ENCODE assay signal across 15 mouse cellular contexts in the genomic region with DNA sequence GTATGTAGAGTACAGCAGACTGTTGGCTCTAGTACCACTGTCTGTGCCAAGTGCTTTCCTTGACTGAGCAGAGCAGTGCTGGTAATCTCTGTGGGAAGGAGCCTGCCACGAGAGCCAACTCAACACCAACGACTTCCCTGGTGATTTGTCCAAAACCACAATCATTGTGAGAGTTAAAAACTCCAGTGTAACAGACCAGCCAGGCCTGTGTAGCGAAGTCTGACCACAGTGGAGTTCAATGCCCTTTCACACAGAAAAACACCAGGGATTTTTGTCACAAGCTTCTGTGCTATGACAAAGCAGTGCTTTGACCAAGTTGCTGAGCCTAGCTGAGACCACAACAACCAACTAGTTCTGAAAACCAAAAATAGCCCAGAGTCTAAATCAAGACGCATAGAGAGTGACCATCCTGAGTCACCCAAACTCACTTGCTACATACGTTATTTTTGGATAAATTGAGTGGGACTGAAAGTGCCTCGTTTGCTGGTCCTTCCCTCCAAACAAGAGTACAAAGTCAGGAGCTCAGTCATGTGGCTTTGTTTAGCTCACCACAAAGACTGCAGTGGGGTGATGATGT. TPM values are rescaled to one million over a fixed set of nuclear protein-coding genes. Genes with fewer than 3 reads are reported as not detected.
DNase-seq lines count a peak whose midpoint lies in the region; ATAC-seq and TF ChIP-seq lines count a peak whose summit lies in the region.
"Had no signal": no experiment of that assay in that cellular context is flagged by ENCODE, and none has a peak within 500 bp of the region (broad histone marks: within the 10 kb centered on the region; RNA-seq: fewer than 3 reads in every experiment).

No protein-coding gene starts in this region.

- H3K4me1 ChIP-seq in liver, adult 2 months (ENCODE audit: control insufficient read depth, insufficient read depth, low read length): peaks cover 5% of the 10 kb centered on the region
- H3K4me1 ChIP-seq in liver, embryonic 12.5 days: peaks cover 4% of the 10 kb centered on the region
- H3K4me1 ChIP-seq in hindbrain, embryonic 11.5 days (replicated peaks; ENCODE audit: control insufficient read depth, insufficient read depth, low read length): no peaks in the 10 kb centered on the region

- no peak for ATAC-seq in liver, embryonic 12.5 days
- peak; percentile 20; the same call in 1 of the 2 replicates for ATAC-seq in megakaryocyte progenitor cell, adult 5-6 weeks (replicated peaks; ENCODE audit: poor library complexity)
- no peak for ATAC-seq in hindbrain, embryonic 11.5 days (ENCODE audit: low FRiP score)
- ATAC-seq: hindbrain, embryonic 16.5 days had no signal

- no peaks in the 10 kb centered on the region for H3K79me2 ChIP-seq in liver, adult 2 months (ENCODE audit: control insufficient read depth, insufficient read depth, low read length)

- no peaks in the 10 kb centered on the region for H3K9me3 ChIP-seq in liver, embryonic 12.5 days (replicated peaks)
- H3K9me3 ChIP-seq in hindbrain, embryonic 11.5 days (ENCODE audit: control insufficient read depth, low read length): no peaks in the 10 kb centered on the region
- H3K9me3 ChIP-seq: heart, embryonic 10.5 days; liver, embryonic 15.5 days had no signal

- DNase-seq in gastrocnemius, adult 2 months: no peak
- no peak for DNase-seq in gastrocnemius, postnatal 36 days
- peak; percentile 65 for DNase-seq in liver, adult 2 months (ENCODE audit: extremely low read depth, low read depth, low spot score)
- peak; percentile 60 for DNase-seq in adipocyte (ENCODE audit: low spot score)
- DNase-seq in kidney, adult 8-10 months: no peak
- no peak for DNase-seq in hindbrain, embryonic 11.5 days (ENCODE audit: low spot score)
- DNase-seq: cerebellum, postnatal 10 days; right cerebral cortex, postnatal 14 days; thymus, adult 18-20 months had no signal

- intact Hi-C loops in gastrocnemius, adult 2 months (cut with DNase I): no loop called here
- intact Hi-C loops in gastrocnemius, postnatal 36 days (cut with DNase I): no loop called here

- no peak for TF ChIP-seq POLR2A in liver, adult 2 months (IDR thresholded peaks at IDR 0.05; ENCODE audit: extremely low read depth, insufficient read depth, low read length)

- no peaks in the 10 kb centered on the region for H3K36me3 ChIP-seq in liver, adult 2 months (ENCODE audit: control insufficient read depth, insufficient read depth, low read length)
- no peaks in the 10 kb centered on the region for H3K36me3 ChIP-seq in liver, embryonic 12.5 days
- no peaks in the 10 kb centered on the region for H3K36me3 ChIP-seq in hindbrain, embryonic 11.5 days (ENCODE audit: control insufficient read depth, insufficient read depth, low read length)
- H3K36me3 ChIP-seq: liver, embryonic 15.5 days had no signal

- no peaks in the 10 kb centered on the region for H3K27me3 ChIP-seq in liver, adult 2 months (ENCODE audit: control insufficient read depth, insufficient read depth, low read length)
- H3K27me3 ChIP-seq in liver, embryonic 12.5 days (replicated peaks): 0 out of 2 replicates have a peak, but pooled peaks cover 2% of the 10 kb centered on the region
- H3K27me3 ChIP-seq in hindbrain, embryonic 11.5 days (ENCODE audit: control insufficient read depth, insufficient read depth, low read length): no peaks in the 10 kb centered on the region
- H3K27me3 ChIP-seq: liver, embryonic 15.5 days had no signal

- WGBS in liver, adult 2 months: 32% methylated on average over 6 of the region's 6 CpGs
- 60% methylated on average over 6 of the region's 6 CpGs for WGBS in liver, embryonic 12.5 days (ENCODE audit: insufficient replicate concordance)
- 82% methylated on average over 6 of the region's 6 CpGs for WGBS in hindbrain, embryonic 11.5 days

- peak overlapping the region; percentile 13 for H3K27ac ChIP-seq in gastrocnemius, adult 2 months
- H3K27ac ChIP-seq in liver, adult 2 months (replicated peaks; ENCODE audit: insufficient read depth, low read depth, low read length): no peak overlapping the region
- no peak overlapping the region for H3K27ac ChIP-seq in liver, embryonic 12.5 days
- no peak overlapping the region for H3K27ac ChIP-seq in hindbrain, embryonic 11.5 days (ENCODE audit: low read depth, low read length)
- H3K27ac ChIP-seq: heart, embryonic 10.5 days; liver, embryonic 15.5 days had no signal

- H3K9ac ChIP-seq in liver, adult 2 months (ENCODE audit: low read depth, low read length): no peak overlapping the region
- H3K9ac ChIP-seq in liver, embryonic 12.5 days: no peak overlapping the region
- no peak overlapping the region for H3K9ac ChIP-seq in hindbrain, embryonic 11.5 days (ENCODE audit: low read depth, low read length)
- H3K9ac ChIP-seq: liver, embryonic 15.5 days had no signal

- H3K4me3 ChIP-seq in gastrocnemius, adult 2 months: no peak overlapping the region
- H3K4me3 ChIP-seq in liver, adult 2 months (ENCODE audit: insufficient read depth, low read depth, low read length): no peak overlapping the region
- no peak overlapping the region for H3K4me3 ChIP-seq in liver, embryonic 12.5 days
- no peak overlapping the region for H3K4me3 ChIP-seq in hindbrain, embryonic 11.5 days (ENCODE audit: low read depth, low read length)
- H3K4me3 ChIP-seq: heart, embryonic 10.5 days; liver, embryonic 15.5 days; megakaryocyte, embryonic 14.5 days had no signal

- H3K4me2 ChIP-seq in liver, embryonic 12.5 days: no peak overlapping the region
- H3K4me2 ChIP-seq in hindbrain, embryonic 11.5 days (replicated peaks; ENCODE audit: low read depth, low read length): no peak overlapping the region
- H3K4me2 ChIP-seq: liver, embryonic 15.5 days had no signal

- no peak for TF ChIP-seq CTCF in gastrocnemius, adult 2 months (IDR thresholded peaks at IDR 0.05)
- no peak for TF ChIP-seq CTCF in liver, adult 2 months (IDR thresholded peaks at IDR 0.05; ENCODE audit: low read depth, low read length)

RNA-seq across cellular contexts. Expression of a gene that starts 12.6 kb away (rescaled TPM):
- 1 to 10 TPM; 2.7 to 7.2 TPM for total RNA-seq in gastrocnemius, adult 2 months (2021)
- total RNA-seq in gastrocnemius, postnatal 36 days (2021): 10 to 100 TPM; 11.9 to 18.8 TPM
- 0.55 and 1.1 TPM in 2 replicates for total RNA-seq in liver, adult 2 months (2014; rRNA removed)
- 0.55 and 0.81 TPM in 2 replicates for polyA plus RNA-seq in liver, adult 2 months (2012; rRNA removed)
- polyA plus RNA-seq in liver, embryonic 12.5 days (2016; fragmentation: Nextera tagmentation; extraction: Ambion mirVana): 2.3 and 2.4 TPM in 2 replicates
- total RNA-seq in megakaryocyte progenitor cell, adult 5-6 weeks (2015): 2.2 and 8.0 TPM in 2 replicates
- total RNA-seq in megakaryocyte progenitor cell, adult 5-6 weeks (2017): 1.0 and 20.5 TPM in 2 replicates
- polyA plus RNA-seq in hindbrain, embryonic 11.5 days (2014; fragmentation: Nextera tagmentation; extraction: Ambion mirVana): 1.4 and 1.5 TPM in 2 replicates

Comparison
In these comparisons a context has a peak if more than half of its experiments do, and no peak if none do; other contexts are left out.
1. DNase-seq: peak in liver, adult 2 months (single experiment) and adipocyte (single experiment); none in gastrocnemius, adult 2 months (single experiment), gastrocnemius, postnatal 36 days (0 of 2), kidney, adult 8-10 months (0 of 2) and hindbrain, embryonic 11.5 days (single experiment).